Mouse (Mus musculus) kidney, embryonic 14.5 days (tissue): ENCODE measurements at regions not wholly inside any gene's neighbourhood (a gene's known extent, or its start where the extent isn't known, plus 50 kb on each side); places are given as distances from the start of the nearest gene placed in this dataset.

Experiments used
- ATAC-seq: fragments of 200-750 bp; cut with Nextera tagmentation; 2 replicates; pipeline ENCODE4 v1.8.0; 2017; ENCODE audit warnings: moderate number of reproducible peaks, mild to moderate bottlenecking, moderate TSS enrichment, moderate library complexity; ENCODE audit not compliant: low FRiP score, low TSS enrichment
- H3K27ac ChIP-seq: fragments of 300-500 bp; sonication (generic); 2 replicates; pipeline ENCODE4 v1.5.1; 2014; ENCODE audit warnings: low read depth, mild to moderate bottlenecking, low read length, moderate library complexity, mixed read lengths
- H3K27me3 ChIP-seq: fragments of 300-500 bp; sonication (generic); 2 replicates; pipeline ENCODE4 v1.6.1; 2014; ENCODE audit warnings: mild to moderate bottlenecking, low read length; ENCODE audit not compliant: control insufficient read depth, insufficient read depth
- H3K36me3 ChIP-seq: fragments of 300-500 bp; sonication (generic); 2 replicates; pipeline ENCODE4 v1.6.1; 2014; ENCODE audit warnings: low read length, mixed read lengths; ENCODE audit not compliant: control insufficient read depth, insufficient read depth
- H3K4me1 ChIP-seq: fragments of 300-500 bp; sonication (generic); 2 replicates; pipeline ENCODE4 v1.6.1; 2014; ENCODE audit warnings: low read length, mixed read lengths; ENCODE audit not compliant: control insufficient read depth, insufficient read depth
- H3K4me2 ChIP-seq: fragments of 300-500 bp; sonication (generic); replicated peaks from 2 replicates; pipeline ENCODE4 v1.6.1; 2014; ENCODE audit warnings: low read depth, mild to moderate bottlenecking, low read length
- H3K4me3 ChIP-seq: fragments of 300-500 bp; sonication (generic); 2 replicates; pipeline ENCODE4 v1.5.1; 2014; ENCODE audit warnings: mild to moderate bottlenecking, low read length
- H3K9ac ChIP-seq: fragments of 300-500 bp; sonication (generic); 2 replicates; pipeline ENCODE4 v1.6.1; 2014; ENCODE audit warnings: low read depth, mild to moderate bottlenecking, low read length, moderate library complexity
- H3K9me3 ChIP-seq: fragments of 300-500 bp; sonication (generic); 2 replicates; pipeline ENCODE4 v1.6.1; 2016; ENCODE audit warnings: low read length; ENCODE audit not compliant: control insufficient read depth
- WGBS: fragments of 180-500 bp; shearing (Covaris S2); extraction: QIAGEN DNeasy Blood & Tissue Kit; methylation state at CpG from one replicate; pipeline ENCODE4 v1.1.7; 2014; 5-methylcytosine and 5-hydroxymethylcytosine counted together

DNA sequence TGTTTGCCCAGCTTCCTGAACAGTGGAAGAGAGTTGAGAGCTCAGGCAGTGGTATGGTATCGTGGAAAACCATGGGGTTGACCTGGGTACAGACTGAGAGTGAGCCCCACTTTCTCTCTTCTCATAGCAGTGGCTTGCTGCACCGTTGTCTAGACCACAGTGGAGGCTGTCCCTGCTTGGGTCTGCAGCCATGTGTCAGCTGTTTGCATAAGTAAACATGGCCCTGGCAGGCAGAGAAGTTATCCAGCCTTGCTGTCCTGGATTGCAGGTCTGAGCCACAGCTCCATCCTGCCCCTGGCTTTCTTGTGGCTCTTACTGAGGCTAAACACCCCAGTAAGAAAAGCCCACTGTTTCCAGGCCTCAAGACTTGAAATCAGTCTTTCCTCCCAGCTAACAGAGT lies 60.2 kb upstream of the Dapl1 start:
- Histone ChIP-seq H3K9ac (no peak overlapping the region), H3K4me3 (no peak overlapping the region), H3K27me3 (no peaks in the 10 kb centered on the region), H3K4me2 (no peak overlapping the region), H3K36me3 (no peaks in the 10 kb centered on the region), H3K27ac (no peak overlapping the region), H3K9me3 (no peaks in the 10 kb centered on the region), H3K4me1 (no peaks in the 10 kb centered on the region)
- ATAC-seq: peak; percentile 17; the same call in 1 of the 2 replicates
- WGBS: 73% methylated on average over 2 of the region's 2 CpGs

DNA sequence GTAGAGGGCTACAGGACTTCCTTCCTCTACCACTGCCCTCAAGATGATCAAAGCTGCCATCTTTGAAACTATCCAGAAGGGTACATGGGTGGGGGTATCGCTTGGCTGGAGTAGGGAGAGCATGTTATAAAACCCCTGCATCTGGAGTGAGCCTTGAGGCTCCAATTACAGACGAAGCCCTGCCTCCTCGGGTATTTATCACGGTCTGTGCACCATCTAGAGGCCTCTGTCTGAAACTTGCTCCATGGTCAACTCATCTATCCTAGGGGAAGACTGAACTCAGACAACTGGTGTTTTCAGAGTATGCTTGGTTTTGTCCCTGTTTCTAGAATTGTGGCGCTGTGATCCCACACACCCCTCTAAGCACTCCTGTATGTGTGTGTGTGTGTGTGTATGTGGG lies 59.7 kb upstream of the Dapl1 start:
- Histone ChIP-seq H3K9me3 (no peaks in the 10 kb centered on the region), H3K27me3 (no peaks in the 10 kb centered on the region), H3K4me1 (no peaks in the 10 kb centered on the region), H3K9ac (no peak overlapping the region), H3K4me3 (no peak overlapping the region), H3K4me2 (no peak overlapping the region), H3K27ac (no peak overlapping the region), H3K36me3 (no peaks in the 10 kb centered on the region)
- peak; percentile 86; the same call in 1 of the 2 replicates for ATAC-seq
- 26% methylated on average over 5 of the region's 5 CpGs for WGBS

DNA sequence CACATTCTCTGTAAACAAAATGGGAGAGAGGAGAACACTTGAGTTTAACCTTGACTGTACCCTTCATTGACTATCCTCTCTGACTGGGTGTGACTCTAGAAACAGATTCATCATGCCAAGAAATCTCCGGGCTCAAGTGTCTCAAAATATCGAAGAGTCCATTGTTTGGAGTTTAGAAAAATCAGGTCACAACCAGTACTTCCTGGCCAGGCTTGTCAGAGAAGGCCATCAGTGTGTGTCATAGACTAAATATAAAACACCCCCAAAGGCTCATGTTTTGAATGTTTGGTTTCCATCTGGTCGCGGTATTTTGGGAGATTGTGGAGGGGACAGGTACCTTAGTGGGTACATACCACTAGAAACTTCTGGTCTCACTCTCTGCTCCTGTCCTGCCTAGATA lies 58.6 kb upstream of the Dapl1 start:
- Histone ChIP-seq H3K27me3 (no peaks in the 10 kb centered on the region), H3K9ac (no peak overlapping the region), H3K9me3 (no peaks in the 10 kb centered on the region), H3K4me2 (no peak overlapping the region), H3K27ac (no peak overlapping the region), H3K4me1 (no peaks in the 10 kb centered on the region), H3K4me3 (no peak overlapping the region), H3K36me3 (no peaks in the 10 kb centered on the region)
- ATAC-seq: no peak
- 88% methylated on average over 4 of the region's 4 CpGs for WGBS

DNA sequence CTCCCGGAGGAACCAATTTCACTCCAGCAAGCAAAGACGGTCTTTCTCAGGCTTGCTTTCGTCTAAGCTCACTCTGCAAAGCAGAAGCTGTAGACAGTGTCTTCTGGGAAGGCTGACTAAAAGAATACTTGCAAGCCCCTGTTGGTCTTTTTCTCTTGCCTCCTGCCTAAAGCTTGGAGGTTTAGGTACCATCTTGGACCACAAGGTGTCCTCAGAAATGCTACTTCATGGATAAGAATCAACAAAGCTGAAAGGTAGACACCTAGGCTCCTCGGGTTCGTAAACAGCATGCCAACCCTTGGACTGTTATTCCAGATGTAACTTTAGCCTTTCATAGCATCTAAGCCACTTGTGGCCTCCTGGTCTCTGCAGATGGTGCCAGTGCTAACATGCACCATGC lies 53.0 kb upstream of the Dapl1 start:
- H3K4me3 ChIP-seq: no peak overlapping the region
- H3K4me2 ChIP-seq: no peak overlapping the region
- no peaks in the 10 kb centered on the region for H3K9me3 ChIP-seq
- H3K36me3 ChIP-seq: no peaks in the 10 kb centered on the region
- H3K27me3 ChIP-seq: no peaks in the 10 kb centered on the region
- WGBS: 78% methylated on average over 5 of the region's 5 CpGs
- H3K4me1 ChIP-seq: no peaks in the 10 kb centered on the region
- no peak overlapping the region for H3K27ac ChIP-seq
- no peak for ATAC-seq
- H3K9ac ChIP-seq: no peak overlapping the region

DNA sequence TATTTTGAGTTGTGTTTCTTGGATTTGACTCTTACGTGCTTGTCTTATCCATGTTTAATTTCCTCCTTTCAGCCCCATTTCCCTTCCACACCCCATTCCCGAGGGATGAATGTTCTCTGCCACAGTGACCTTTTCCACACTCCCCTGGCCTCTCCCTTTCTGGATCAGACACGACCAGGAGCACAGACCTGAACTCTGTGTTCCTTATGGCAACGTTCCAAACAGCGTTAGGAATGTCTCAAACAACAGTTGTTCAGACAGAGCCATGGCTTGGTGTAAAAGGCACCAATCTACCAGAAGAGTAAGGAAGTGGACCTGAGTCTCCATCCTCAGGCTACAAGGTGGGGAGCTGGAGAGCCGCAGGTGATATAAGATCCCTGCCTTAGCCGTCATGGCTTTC lies 52.6 kb upstream of the Dapl1 start:
- no peak for ATAC-seq
- Histone ChIP-seq H3K27me3 (no peaks in the 10 kb centered on the region), H3K36me3 (no peaks in the 10 kb centered on the region), H3K4me3 (no peak overlapping the region), H3K9ac (no peak overlapping the region), H3K4me2 (no peak overlapping the region), H3K4me1 (no peaks in the 10 kb centered on the region), H3K27ac (no peak overlapping the region), H3K9me3 (no peaks in the 10 kb centered on the region)
- WGBS: 63% methylated on average over 7 of the region's 7 CpGs
